Mouse (Mus musculus): ENCODE data around the gene Tet1. TPM values are rescaled to one million over a fixed set of nuclear protein-coding genes. Genes with fewer than 3 reads are reported as not detected.

The Tet1 gene
- polyA plus RNA-seq, 1 experiment from 2014 or later = 18.3 TPM

- Histone ChIP-seq H3K27me3 (replicated peaks) (no peaks in the 10 kb centered on the region), H3K27ac (no peak overlapping the region), H3K4me2 (replicated peaks) (peak overlapping the region; percentile 95), H3K9me3 (no peaks in the 10 kb centered on the region), H3K36me3 (no peaks in the 10 kb centered on the region), H3K9ac (peak overlapping the region; percentile 66), H3K4me1 (replicated peaks) (0 out of 2 replicates have a peak, but pooled peaks cover 2% of the 10 kb centered on the region), H3K4me3 (replicated peaks) (peak overlapping the region; percentile 63)
- WGBS = under 1% methylated on average over 56 of the region's 56 CpGs
- peak; percentile 86 for ATAC-seq
Observed at GRCm38 (mm10) chr10:62886799-62887591, 21.8 kb downstream of the Tet1 start.

- WGBS = under 1% methylated on average over 38 of the region's 38 CpGs
- H3K27ac ChIP-seq = peak overlapping the region; percentile 13; the same call in 1 of the 2 replicates
Observed at GRCm38 (mm10) chr10:62885969-62886798, 22.6 kb downstream of the Tet1 start.

GRCm38 (mm10) chr10:62885460-62885859 lies 23.3 kb downstream of the Tet1 start:
- Histone ChIP-seq H3K4me2 (replicated peaks) (peak overlapping the region; percentile 95), H3K27ac (no peak overlapping the region), H3K36me3 (no peaks in the 10 kb centered on the region), H3K9ac (no peak overlapping the region; the same call in 1 of the 2 replicates), H3K4me3 (replicated peaks) (peak overlapping the region; percentile 63), H3K4me1 (replicated peaks) (0 out of 2 replicates have a peak, but pooled peaks cover 2% of the 10 kb centered on the region), H3K27me3 (replicated peaks) (no peaks in the 10 kb centered on the region), H3K9me3 (no peaks in the 10 kb centered on the region)
- ATAC-seq = no peak
- 31% methylated on average over 10 of the region's 10 CpGs for WGBS

More at GRCm38 (mm10) chr10:62885969-62886798, 22.6 kb downstream of the Tet1 start:
- no peaks in the 10 kb centered on the region for H3K27me3 ChIP-seq (replicated peaks)
- H3K4me3 ChIP-seq (replicated peaks) = peak overlapping the region; percentile 63
- peak; percentile 73 for ATAC-seq
- no peaks in the 10 kb centered on the region for H3K36me3 ChIP-seq
- peak overlapping the region; percentile 95 for H3K4me2 ChIP-seq (replicated peaks)
- H3K4me1 ChIP-seq (replicated peaks) = 0 out of 2 replicates have a peak, but pooled peaks cover 2% of the 10 kb centered on the region
- H3K9ac ChIP-seq = peak overlapping the region; percentile 66
- H3K9me3 ChIP-seq = no peaks in the 10 kb centered on the region

GRCm38 (mm10) chr10:62884517-62884916 lies 24.3 kb downstream of the Tet1 start:
- WGBS = 56% methylated on average over 1 of the region's 1 CpGs

GRCm38 (mm10) chr10:62883933-62884372 lies 24.8 kb downstream of the Tet1 start:
- Histone ChIP-seq H3K27me3 (replicated peaks) (no peaks in the 10 kb centered on the region), H3K36me3 (0 out of 2 replicates have a peak, but pooled peaks cover 6% of the 10 kb centered on the region), H3K4me2 (replicated peaks) (no peak overlapping the region), H3K9me3 (no peaks in the 10 kb centered on the region), H3K4me1 (replicated peaks) (0 out of 2 replicates have a peak, but pooled peaks cover 2% of the 10 kb centered on the region), H3K4me3 (replicated peaks) (no peak overlapping the region), H3K9ac (no peak overlapping the region), H3K27ac (no peak overlapping the region; the same call in 1 of the 2 replicates)
- 30% methylated on average over 9 of the region's 9 CpGs for WGBS
- ATAC-seq = no peak

More at GRCm38 (mm10) chr10:62884517-62884916, 24.3 kb downstream of the Tet1 start:
- Histone ChIP-seq H3K4me3 (replicated peaks) (no peak overlapping the region), H3K4me1 (replicated peaks) (0 out of 2 replicates have a peak, but pooled peaks cover 2% of the 10 kb centered on the region), H3K9me3 (no peaks in the 10 kb centered on the region), H3K36me3 (0 out of 2 replicates have a peak, but pooled peaks cover 4% of the 10 kb centered on the region), H3K4me2 (replicated peaks) (no peak overlapping the region), H3K27me3 (replicated peaks) (no peaks in the 10 kb centered on the region), H3K27ac (no peak overlapping the region), H3K9ac (no peak overlapping the region)
- no peak for ATAC-seq

- no peak overlapping the region for H3K27ac ChIP-seq
- no peak for ATAC-seq
- H3K4me3 ChIP-seq (replicated peaks) = no peak overlapping the region
- WGBS = 52% methylated on average over 5 of the region's 5 CpGs
- no peaks in the 10 kb centered on the region for H3K9me3 ChIP-seq
- H3K4me2 ChIP-seq (replicated peaks) = no peak overlapping the region
- H3K36me3 ChIP-seq = peaks cover 9% of the 10 kb centered on the region; the same call in 1 of the 2 replicates
- H3K27me3 ChIP-seq (replicated peaks) = no peaks in the 10 kb centered on the region
- 0 out of 2 replicates have a peak, but pooled peaks cover 2% of the 10 kb centered on the region for H3K4me1 ChIP-seq (replicated peaks)
- H3K9ac ChIP-seq = no peak overlapping the region
Observed at GRCm38 (mm10) chr10:62881211-62881610, 27.6 kb downstream of the Tet1 start.

- ATAC-seq = no peak
- no peak overlapping the region for H3K4me2 ChIP-seq (replicated peaks)
- no peaks in the 10 kb centered on the region for H3K9me3 ChIP-seq
- no peak overlapping the region for H3K9ac ChIP-seq
- 87% methylated on average over 13 of the region's 13 CpGs for WGBS
- no peak overlapping the region for H3K27ac ChIP-seq
- H3K4me3 ChIP-seq (replicated peaks) = no peak overlapping the region
- H3K4me1 ChIP-seq (replicated peaks) = no peaks in the 10 kb centered on the region
- peaks cover 9% of the 10 kb centered on the region; the same call in 1 of the 2 replicates for H3K36me3 ChIP-seq
- H3K27me3 ChIP-seq (replicated peaks) = no peaks in the 10 kb centered on the region
Observed at GRCm38 (mm10) chr10:62878056-62878455, 30.7 kb downstream of the Tet1 start.

- 82% methylated on average over 4 of the region's 4 CpGs for WGBS
- ATAC-seq = no peak
- no peak overlapping the region for H3K4me2 ChIP-seq (replicated peaks)
Observed at GRCm38 (mm10) chr10:62875565-62875964, 33.2 kb downstream of the Tet1 start.

GRCm38 (mm10) chr10:62874828-62875227 lies 34.0 kb downstream of the Tet1 start:
- H3K4me1 ChIP-seq (replicated peaks) = no peaks in the 10 kb centered on the region
- no peaks in the 10 kb centered on the region for H3K9me3 ChIP-seq
- WGBS = 78% methylated on average over 4 of the region's 4 CpGs
- H3K27ac ChIP-seq = no peak overlapping the region
- no peak overlapping the region for H3K9ac ChIP-seq
- no peaks in the 10 kb centered on the region for H3K27me3 ChIP-seq (replicated peaks)
- peaks cover 8% of the 10 kb centered on the region; the same call in 1 of the 2 replicates for H3K36me3 ChIP-seq
- ATAC-seq = no peak
- H3K4me3 ChIP-seq (replicated peaks) = no peak overlapping the region
- no peak overlapping the region for H3K4me2 ChIP-seq (replicated peaks)

More at GRCm38 (mm10) chr10:62875565-62875964, 33.2 kb downstream of the Tet1 start:
- Histone ChIP-seq H3K9ac (no peak overlapping the region), H3K27me3 (replicated peaks) (no peaks in the 10 kb centered on the region), H3K9me3 (no peaks in the 10 kb centered on the region), H3K4me3 (replicated peaks) (no peak overlapping the region), H3K36me3 (peaks cover 9% of the 10 kb centered on the region; the same call in 1 of the 2 replicates), H3K27ac (no peak overlapping the region), H3K4me1 (replicated peaks) (no peaks in the 10 kb centered on the region)

GRCm38 (mm10) chr10:62866035-62866791 lies 42.6 kb downstream of the Tet1 start:
- Histone ChIP-seq H3K36me3 (no peaks in the 10 kb centered on the region), H3K4me2 (replicated peaks) (peak overlapping the region; percentile 89), H3K9ac (peak overlapping the region; percentile 47), H3K4me1 (replicated peaks) (peaks cover 16% of the 10 kb centered on the region), H3K9me3 (no peaks in the 10 kb centered on the region), H3K27ac (peak overlapping the region; percentile 84; the same call in 1 of the 2 replicates), H3K4me3 (replicated peaks) (peak overlapping the region; percentile 47), H3K27me3 (replicated peaks) (no peaks in the 10 kb centered on the region)
- WGBS = 35% methylated on average over 11 of the region's 11 CpGs
- ATAC-seq = peak; percentile 55

Data from intestine, embryonic 15.5 days (tissue).